Mouse (Mus musculus) spleen, postnatal 10 days (tissue): Measurements from ENCODE around the gene Heatr1.
"Not testable (repeated sequence)": the region's sequence is repeated elsewhere in the genome, so short reads cannot be mapped to it uniquely, and the experiment has no call there.

Source experiments
- DNase-seq, 2 experiments: peaks; one replicate each; pipeline ENCODE4 v3.0.0; 2021 to 2022; ENCODE audit warnings: low spot score in 2 of 2

The Heatr1 gene

DNA sequence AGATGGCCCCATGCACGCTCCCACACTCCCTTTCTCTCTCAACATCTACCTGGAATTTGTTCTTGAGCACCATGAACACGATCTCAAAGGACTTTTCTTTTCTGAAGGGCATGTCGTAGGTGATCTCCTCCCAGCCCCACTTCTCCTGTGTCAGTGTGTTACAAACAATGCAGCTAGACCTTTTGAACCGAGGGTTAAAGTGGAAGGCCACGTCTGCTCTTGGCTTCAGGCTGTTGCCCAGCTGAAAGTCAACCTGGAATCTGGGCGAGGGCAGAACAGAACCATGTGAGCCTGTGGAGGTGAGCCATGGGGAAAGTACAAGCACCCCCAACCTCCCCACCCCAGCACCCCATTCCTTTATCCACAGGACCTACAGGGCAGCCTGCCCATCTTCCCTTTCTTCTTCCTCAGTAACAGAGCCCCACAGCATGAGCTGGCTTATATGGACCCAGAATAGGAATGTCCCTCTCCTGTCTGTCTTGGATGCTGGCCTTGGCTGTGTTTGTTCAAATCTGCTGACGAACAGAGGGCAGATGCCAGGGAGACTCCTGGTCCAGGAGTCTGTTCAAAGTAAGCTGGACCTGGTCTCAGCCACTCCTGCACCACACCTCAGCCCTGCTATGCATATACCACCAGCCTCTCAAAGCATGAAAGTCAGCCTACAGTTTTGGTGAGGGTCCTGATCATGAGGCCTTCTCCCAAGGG, 60.0 kb downstream of the Heatr1 start:
- DNase-seq, result no peak

DNA sequence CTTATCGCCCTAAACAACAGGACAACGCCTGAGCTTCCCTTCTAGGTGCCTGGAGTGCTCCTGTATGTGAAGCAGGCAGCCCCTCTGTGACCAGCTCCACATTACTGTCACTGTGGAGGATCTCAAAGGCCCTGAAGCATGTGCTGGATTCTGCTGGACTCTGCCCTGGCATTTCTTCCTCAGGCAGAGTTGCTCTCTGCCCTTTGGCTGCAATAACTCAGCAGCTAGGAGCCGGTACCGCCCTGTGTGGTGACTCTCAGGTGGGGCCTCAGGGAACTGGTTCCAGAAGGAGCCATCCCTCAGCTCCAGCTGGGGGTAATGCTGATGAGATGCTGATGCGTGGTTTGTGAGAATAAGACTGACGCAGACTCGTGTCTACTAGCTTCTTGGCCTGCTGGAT, 61.9 kb downstream of the Heatr1 start:
- no peak for DNase-seq

DNA sequence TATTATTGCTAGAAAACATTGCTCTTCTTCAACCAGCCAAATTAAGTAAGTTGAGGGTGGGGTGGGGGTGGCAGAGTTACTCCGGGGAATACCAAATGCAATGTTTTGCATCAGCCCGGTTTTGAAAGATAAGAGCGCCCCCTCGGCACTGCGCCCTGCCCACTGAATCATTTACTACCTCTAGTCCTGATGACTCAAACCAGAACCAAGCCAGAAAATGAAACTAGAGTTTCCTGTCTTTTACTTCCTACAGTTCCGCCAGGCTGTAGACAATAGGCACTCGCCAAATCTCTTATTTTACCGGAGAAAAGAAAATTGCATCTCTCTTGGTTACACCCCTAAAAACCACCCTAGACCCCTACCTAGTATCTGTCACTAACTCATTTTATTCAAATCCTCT, 65.6 kb downstream of the Heatr1 start:
- peak; percentile 32 to 78 for DNase-seq

GRCm38 (mm10) chr13:12460881-12461729, 66.3 kb downstream of the Heatr1 start:
- DNase-seq, result peak; percentile 92 to 97

DNA sequence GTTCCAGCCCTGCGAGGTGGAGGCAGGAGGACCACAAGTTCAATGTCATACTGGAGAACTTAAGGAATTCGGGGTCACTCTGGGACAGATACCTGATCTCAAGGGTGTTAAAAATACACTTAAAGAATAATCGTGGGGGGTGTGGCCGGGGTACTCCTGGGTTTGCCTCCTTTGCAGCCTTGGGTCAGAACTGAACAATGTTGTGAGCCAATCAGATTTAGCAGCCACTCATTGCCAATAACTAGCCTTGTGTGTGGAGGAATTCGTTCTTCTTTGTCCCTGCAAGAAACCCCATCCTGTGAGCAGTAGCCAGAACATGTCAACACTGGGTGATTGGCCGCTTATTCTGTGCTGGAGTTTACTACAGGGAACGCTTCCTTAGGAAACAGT, 66.9 kb downstream of the Heatr1 start:
- no peak for DNase-seq

GRCm38 (mm10) chr13:12462623-12463022, 67.8 kb downstream of the Heatr1 start:
- DNase-seq, result no peak

DNA sequence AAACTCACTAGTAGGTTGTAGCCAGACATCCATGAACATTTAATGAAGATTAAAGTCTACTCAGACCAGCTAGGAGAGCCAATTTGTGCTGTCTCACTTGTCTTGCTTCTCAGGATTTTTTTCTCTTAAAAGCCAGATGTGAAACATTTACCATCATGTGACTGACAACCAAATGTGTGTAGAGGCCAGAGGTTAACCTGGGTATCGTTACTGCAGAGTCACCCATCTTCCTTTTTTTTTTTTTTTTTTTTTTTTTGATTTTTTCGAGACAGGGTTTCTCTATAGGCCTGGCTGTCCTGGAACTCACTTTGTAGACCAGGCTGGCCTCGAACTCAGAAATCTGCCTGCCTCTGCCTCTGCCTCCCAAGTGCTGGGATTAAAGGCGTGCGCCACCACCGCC, 69.3 kb downstream of the Heatr1 start:
- DNase-seq, result not testable (repeated sequence)

- DNase-seq, result no peak
Measured at GRCm38 (mm10) chr13:12464844-12465243, 70.0 kb downstream of the Heatr1 start, which contains the start of gene Lgals8. TSS of gene Lgals8 (minus strand) at chr13:12464944.

GRCm38 (mm10) chr13:12468488-12468887, 73.7 kb downstream of the Heatr1 start:
- no peak for DNase-seq

GRCm38 (mm10) chr13:12473724-12474378, 79.0 kb downstream of the Heatr1 start:
- DNase-seq, result peak; percentile 55 to 82

GRCm38 (mm10) chr13:12475239-12475638, 80.4 kb downstream of the Heatr1 start:
- DNase-seq, result no peak

- DNase-seq, result no peak
Measured at GRCm38 (mm10) chr13:12476886-12477285, 82.1 kb downstream of the Heatr1 start.

DNA sequence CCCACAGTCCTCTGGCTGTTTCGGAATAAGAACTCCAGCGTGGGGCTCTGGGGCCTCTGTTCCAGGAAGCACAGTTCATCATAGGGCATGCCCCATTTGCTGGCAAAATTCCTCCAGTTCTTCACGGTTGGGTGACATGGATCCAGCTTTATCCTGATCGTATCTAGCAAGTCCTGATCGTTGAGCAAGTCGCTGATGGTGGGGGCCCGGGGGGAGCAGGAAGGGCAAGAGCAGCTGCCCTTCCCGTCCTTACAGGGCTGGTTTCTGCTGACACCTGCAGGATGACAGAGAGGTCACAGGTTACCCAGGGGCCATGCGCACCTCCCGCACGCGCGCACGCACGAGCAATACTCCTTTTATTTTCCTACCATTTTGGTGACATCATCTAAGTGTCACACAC, 83.5 kb downstream of the Heatr1 start:
- no peak for DNase-seq

DNA sequence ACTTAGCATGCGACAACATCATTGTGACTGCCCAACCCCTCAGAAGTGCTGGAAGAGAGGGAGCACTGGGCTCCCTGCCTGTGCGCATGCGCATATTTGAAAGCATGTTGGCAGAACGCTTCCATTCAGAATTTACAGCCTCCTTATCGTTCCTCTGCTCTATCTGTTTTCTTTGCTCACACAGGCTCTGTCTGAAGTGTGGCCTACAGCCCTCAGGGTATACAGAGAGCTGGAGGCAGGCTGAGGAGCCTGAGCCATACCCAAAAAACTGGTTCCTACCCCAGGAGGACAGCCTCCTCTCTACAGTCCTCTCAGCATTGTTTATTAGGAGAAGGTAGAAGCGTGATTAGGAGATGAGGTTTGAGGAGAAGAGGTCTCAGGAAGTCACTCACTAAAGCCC, 85.0 kb downstream of the Heatr1 start:
- DNase-seq, result no peak

DNA sequence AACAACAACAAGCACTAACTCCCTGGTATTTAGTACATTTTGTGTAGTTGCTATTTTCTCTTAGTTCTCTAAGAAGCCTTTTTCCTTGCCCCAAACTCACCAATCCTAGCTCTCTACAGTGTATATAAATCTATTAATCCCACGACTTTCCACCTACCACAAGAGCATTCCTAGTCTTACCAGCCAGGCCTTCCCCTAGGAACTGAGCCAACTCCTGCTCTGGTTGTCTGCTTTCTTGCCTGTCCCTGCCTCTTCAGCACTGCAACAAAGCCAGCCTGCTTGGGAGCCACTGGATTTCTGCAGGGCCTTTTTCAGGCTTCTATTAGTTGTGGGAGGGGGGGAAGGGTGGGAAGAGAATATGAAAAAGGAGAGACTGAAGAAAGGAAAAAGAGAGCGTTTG, 90.4 kb downstream of the Heatr1 start:
- no peak for DNase-seq

DNA sequence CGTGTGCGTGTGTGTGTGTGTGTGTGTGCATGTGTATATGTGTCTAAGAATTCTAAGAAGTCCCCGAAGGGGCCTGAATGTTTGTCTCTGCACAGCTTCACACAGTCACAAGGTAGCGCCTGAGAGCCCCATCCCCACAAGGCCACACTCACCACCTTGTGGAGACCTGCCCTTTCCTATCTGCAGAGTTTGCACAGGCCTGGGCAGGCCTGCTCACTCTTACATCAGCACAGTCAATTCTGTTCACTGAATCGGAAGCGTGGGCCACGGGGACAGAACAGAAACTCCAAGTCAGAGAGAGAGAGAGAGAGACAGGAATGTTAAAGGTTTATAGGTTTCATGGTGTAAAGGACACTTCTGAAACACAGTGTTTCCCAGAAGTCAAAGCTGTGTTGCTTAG, 90.8 kb downstream of the Heatr1 start:
- no peak for DNase-seq
